In the genomic region with DNA sequence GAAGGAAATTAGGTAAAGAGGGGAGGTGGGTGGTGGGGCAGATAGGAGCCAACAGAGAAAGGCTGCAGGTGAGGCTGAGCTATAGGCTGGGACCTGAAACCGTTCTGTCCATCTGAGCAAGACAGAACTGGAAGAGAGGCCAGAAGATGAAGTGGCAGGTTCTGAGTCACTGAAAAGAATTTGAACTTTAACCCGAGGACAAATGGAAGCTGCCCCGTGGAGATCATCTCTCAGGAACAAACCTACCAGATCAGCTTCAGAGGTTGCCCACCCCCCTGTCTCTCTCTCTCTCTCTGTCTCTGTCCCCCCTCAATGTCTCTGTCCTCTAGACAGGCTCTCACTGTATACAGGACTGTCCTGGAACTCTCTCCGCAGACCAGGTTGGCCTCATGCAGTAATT, we compare ENCODE assay signal across 15 mouse cellular contexts. TPM values are rescaled to one million over a fixed set of nuclear protein-coding genes. Genes with fewer than 3 reads are reported as not detected.
"Had no signal": no experiment of that assay in that cellular context is flagged by ENCODE, and none has a peak within 500 bp of the region (broad histone marks: within the 10 kb centered on the region; RNA-seq: fewer than 3 reads in every experiment).

No protein-coding gene starts in this region.

- H3K36me3 ChIP-seq: limb, embryonic 10.5 days; limb, embryonic 13.5 days; liver, embryonic 12.5 days; liver, embryonic 15.5 days; lung, embryonic 15.5 days had no signal

- H3K4me3 ChIP-seq: limb, embryonic 10.5 days; limb, embryonic 13.5 days; liver, embryonic 12.5 days; liver, embryonic 15.5 days; lung, embryonic 15.5 days had no signal

- H3K27ac ChIP-seq: limb, embryonic 10.5 days; limb, embryonic 13.5 days; liver, embryonic 12.5 days; liver, embryonic 15.5 days; lung, embryonic 15.5 days had no signal

- H3K9ac ChIP-seq: limb, embryonic 13.5 days; liver, embryonic 12.5 days; liver, embryonic 15.5 days; lung, embryonic 15.5 days had no signal

- H3K9me3 ChIP-seq: limb, embryonic 10.5 days; limb, embryonic 13.5 days; liver, embryonic 12.5 days; liver, embryonic 15.5 days; lung, embryonic 15.5 days had no signal

- DNase-seq: liver; lung, adult 18-20 months; lung, postnatal 14 days; lung, postnatal 4 days; midbrain, embryonic 14.5 days; thymus, adult 18-20 months; thymus, postnatal 36 days had no signal

- ATAC-seq: intestine, embryonic 16.5 days; liver, embryonic 12.5 days had no signal

- H3K4me2 ChIP-seq: limb, embryonic 13.5 days; liver, embryonic 12.5 days; liver, embryonic 15.5 days; lung, embryonic 15.5 days; midbrain, embryonic 11.5 days had no signal

- H3K27me3 ChIP-seq: lung, embryonic 15.5 days had no signal

RNA-seq across cellular contexts. Expression of a gene that starts 2.6 kb away (rescaled TPM):
- total RNA-seq: megakaryocyte-erythroid progenitor cell, adult 5-6 weeks had no signal
